Mouse (Mus musculus) C2C12 (cell line): ENCODE measurements at regions not wholly inside any gene's neighbourhood (a gene's known extent, or its start where the extent isn't known, plus 50 kb on each side); places are given as distances from the start of the nearest gene placed in this dataset.

ENCODE experiments used
- CTCF ChIP-seq: IDR thresholded peaks from one replicate; pipeline ENCODE4 v1.5.1; 2011; ENCODE audit not compliant: control insufficient read depth, insufficient read depth, insufficient read length
- MYOD1 ChIP-seq: IDR thresholded peaks from one replicate; pipeline ENCODE4 v1.6.1; 2011; ENCODE audit warnings: low read depth; ENCODE audit not compliant: control insufficient read depth, insufficient read length

DNA sequence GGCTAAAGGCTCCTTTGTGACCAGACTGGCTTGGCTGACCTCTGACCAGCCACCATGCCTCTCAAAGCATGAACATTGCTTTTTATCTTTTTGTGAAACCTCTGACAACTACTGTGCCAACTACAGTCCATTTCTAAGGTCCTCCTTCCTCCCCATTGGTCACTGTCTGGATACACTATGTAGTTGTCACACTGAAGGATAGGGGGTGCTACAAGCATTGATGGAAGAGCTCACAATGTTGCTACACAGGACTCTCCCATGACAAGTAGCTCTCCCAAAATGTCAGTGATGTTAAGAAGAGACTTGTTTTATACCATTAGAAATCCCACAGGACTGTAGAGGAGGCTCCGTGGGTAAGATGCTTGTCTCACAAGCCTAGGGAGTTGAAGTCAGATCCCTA, 389.0 kb upstream of the Spred2 start:
- no peak for TF ChIP-seq MYOD1
- no peak for TF ChIP-seq CTCF
